Mouse (Mus musculus) myocyte (in vitro differentiated cells): ENCODE results near the gene Mcur1.

Source experiments
- CEBPB ChIP-seq: IDR thresholded peaks from 2 replicates; pipeline ENCODE4 v1.6.1; 2011; ENCODE audit warnings: mild to moderate bottlenecking, moderate library complexity; ENCODE audit not compliant: poor library complexity, insufficient read depth, severe bottlenecking
- E2F4 ChIP-seq: IDR thresholded peaks from one replicate; pipeline ENCODE4 v1.6.1; 2011; ENCODE audit warnings: mild to moderate bottlenecking, control low read depth, moderate library complexity; ENCODE audit not compliant: insufficient read depth
- MAX ChIP-seq: IDR thresholded peaks from one replicate; pipeline ENCODE4 v1.6.1; 2011; ENCODE audit warnings: low read depth, mild to moderate bottlenecking, control low read depth
- POLR2A ChIP-seq: IDR thresholded peaks from one replicate; pipeline ENCODE4 v1.6.1; 2011; ENCODE audit warnings: low read depth, mild to moderate bottlenecking, control low read depth, moderate library complexity; ENCODE audit not compliant: insufficient read length
- TCF12 ChIP-seq: IDR thresholded peaks from one replicate; pipeline ENCODE4 v1.6.1; 2011; ENCODE audit warnings: mild to moderate bottlenecking, control low read depth; ENCODE audit not compliant: poor library complexity, insufficient read depth, severe bottlenecking

GRCm38 (mm10) chr13:43577766-43578165, 17.8 kb upstream of the Mcur1 start:
- TF ChIP-seq POLR2A (no peak), E2F4 (no peak), MAX (no peak), CEBPB (no peak), TCF12 (no peak)
